Mouse (Mus musculus): Measurements from ENCODE around the gene Rack1.

DNA sequence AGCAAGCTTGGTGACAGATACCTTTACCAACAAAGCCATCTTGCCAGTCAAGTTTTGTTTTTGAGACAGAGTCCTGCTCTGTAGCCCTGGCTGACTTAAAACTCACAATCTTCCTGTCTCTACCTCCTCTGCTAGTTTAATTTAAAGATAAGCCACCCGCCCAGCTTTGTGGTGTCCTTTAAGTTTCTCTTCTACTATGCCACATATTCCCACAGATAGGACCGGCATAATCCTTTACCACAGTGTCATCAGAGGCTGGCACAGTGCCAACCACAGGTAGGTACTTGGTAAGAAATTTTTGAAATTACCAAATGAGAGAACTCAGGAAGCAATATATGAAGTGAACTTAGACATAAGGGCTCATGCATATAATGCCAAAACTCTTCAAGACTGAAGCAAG lies 10.0 kb downstream of the Rack1 start:
- TF ChIP-seq CTCF (IDR thresholded peaks at IDR 0.05; ENCODE audit: borderline replicate concordance, insufficient read depth, low read depth, low read length) (no peak), POLR2A (IDR thresholded peaks at IDR 0.05; ENCODE audit: borderline replicate concordance, insufficient read depth, low read length) (no peak)
